Mouse (Mus musculus) heart, adult 2 months (tissue): ENCODE data around the gene Ccdc58. TPM values are rescaled to one million over a fixed set of nuclear protein-coding genes. Genes with fewer than 3 reads are reported as not detected.

ENCODE experiments used
- DNase-seq, 2 experiments: peaks; one replicate each; pipeline ENCODE4 v3.0.0; 2021
- H3K27ac ChIP-seq: fragments of 200-600 bp; 2 replicates; pipeline ENCODE4 v1.8.1; 2022
- H3K27me3 ChIP-seq: fragments of 200-500 bp; 2 replicates; pipeline ENCODE4 v1.6.1; 2012; ENCODE audit warnings: mild to moderate bottlenecking, low read length, inconsistent platforms, mixed read lengths; ENCODE audit not compliant: control insufficient read depth, insufficient read depth
- H3K36me3 ChIP-seq: fragments of 200-500 bp; 2 replicates; pipeline ENCODE4 v1.6.1; 2012; ENCODE audit warnings: low read length, inconsistent platforms; ENCODE audit not compliant: control insufficient read depth, insufficient read depth
- H3K4me1 ChIP-seq: fragments of 200-500 bp; 2 replicates; pipeline ENCODE4 v1.6.1; 2011; ENCODE audit warnings: low read length; ENCODE audit not compliant: control insufficient read depth, insufficient read depth
- H3K4me3 ChIP-seq: fragments of 200-600 bp; 2 replicates; pipeline ENCODE4 v1.8.1; 2022
- H3K79me2 ChIP-seq: fragments of 200-500 bp; replicated peaks from 2 replicates; pipeline ENCODE4 v1.6.1; 2012; ENCODE audit warnings: mild to moderate bottlenecking, inconsistent platforms, low read length, moderate library complexity, mixed read lengths; ENCODE audit not compliant: control insufficient read depth, insufficient read depth
- H3K9ac ChIP-seq: fragments of 200-500 bp; 2 replicates; pipeline ENCODE4 v1.6.1; 2012; ENCODE audit warnings: low read depth, mild to moderate bottlenecking, control low read depth, inconsistent platforms, low read length, mixed read lengths
- CTCF ChIP-seq: fragments of 200-600 bp; IDR thresholded peaks from 2 replicates; pipeline ENCODE4 v1.8.1; 2022; ENCODE audit warnings: antibody characterized with exemption, mild to moderate bottlenecking, moderate library complexity
- EP300 ChIP-seq: fragments of 200-500 bp; IDR thresholded peaks from 2 replicates; pipeline ENCODE4 v1.6.1; 2011; ENCODE audit warnings: low read depth, low read length, control low read depth; ENCODE audit not compliant: insufficient read depth
- POLR2A ChIP-seq: fragments of 200-500 bp; IDR thresholded peaks from 2 replicates; pipeline ENCODE4 v1.6.1; 2011; ENCODE audit warnings: mild to moderate bottlenecking, low read depth, low read length, control low read depth; ENCODE audit not compliant: insufficient read depth
- WGBS: fragments of 180-500 bp; shearing (Covaris S2); methylation state at CpG from one replicate; pipeline ENCODE4 v1.1.7; 2018; 5-methylcytosine and 5-hydroxymethylcytosine counted together
- intact Hi-C: fragments of 180-260 bp; cut with DNase I; formaldehyde crosslinking; loops from one replicate; pipeline ENCODE4 v1.15.1; 2025
- polyA plus RNA-seq: library from polyadenylated mRNA; depleted of rRNA; stranded (reverse); fragments of >200 nt; gene quantifications from 2 replicates; pipeline ENCODE4 v1.2.3, GENCODE M21; 2012
- total RNA-seq, 2 experiments: library from RNA; stranded (reverse); gene quantifications; 2 replicates each; pipeline ENCODE4 v1.2.3; 2021

The Ccdc58 gene
- total and polyA plus RNA-seq, 3 experiments, result 14.0 to 33.3 (median 31.1) TPM

GRCm38 (mm10) chr16:36069819-36070575 lies 1.5 kb upstream of the Ccdc58 start:
- no peaks in the 10 kb centered on the region; the same call in 1 of the 2 replicates for H3K36me3 ChIP-seq
- no peaks in the 10 kb centered on the region for H3K27me3 ChIP-seq
- H3K9ac ChIP-seq, result no peak overlapping the region
- peaks cover 5% of the 10 kb centered on the region for H3K4me1 ChIP-seq
- TF ChIP-seq CTCF (peak; percentile 26), EP300 (no peak)
- no peaks in the 10 kb centered on the region for H3K79me2 ChIP-seq
- WGBS, result 23% methylated on average over 9 of the region's 9 CpGs
- peak overlapping the region; percentile 21; the same call in 1 of the 2 replicates for H3K27ac ChIP-seq
- no peak for DNase-seq
- intact Hi-C loops, result loop anchor here (2.0 to 5.0 kb wide), 2 partner anchors 27 to 133 kb away; partner anchors contain the start of genes Dtx3l and Parp9
- H3K4me3 ChIP-seq, result peak overlapping the region; percentile 81

- no peak for DNase-seq
- WGBS, result 0% methylated on average over 16 of the region's 16 CpGs
Observed at GRCm38 (mm10) chr16:36071071-36071449, 425 bp upstream of the Ccdc58 start.

GRCm38 (mm10) chr16:36072410-36073011 lies 1.0 kb downstream of the Ccdc58 start:
- peak overlapping the region; percentile 99 for H3K27ac ChIP-seq

More at GRCm38 (mm10) chr16:36071071-36071449, 425 bp upstream of the Ccdc58 start:
- no peaks in the 10 kb centered on the region; the same call in 1 of the 2 replicates for H3K36me3 ChIP-seq
- intact Hi-C loops, result loop anchor here (1.0 to 5.0 kb wide), 3 partner anchors 28 to 134 kb away; partner anchors contain the start of genes Dtx3l and Parp9
- peak overlapping the region; percentile 81 for H3K4me3 ChIP-seq
- no peaks in the 10 kb centered on the region for H3K79me2 ChIP-seq
- H3K4me1 ChIP-seq, result peaks cover 3% of the 10 kb centered on the region
- no peaks in the 10 kb centered on the region for H3K27me3 ChIP-seq
- no peak for TF ChIP-seq CTCF
- TF ChIP-seq POLR2A, result no peak
- no peak for TF ChIP-seq EP300
- peak overlapping the region; percentile 96 for H3K9ac ChIP-seq
- peak overlapping the region; percentile 99 for H3K27ac ChIP-seq

GRCm38 (mm10) chr16:36074772-36075171 lies 3.3 kb downstream of the Ccdc58 start:
- H3K9ac ChIP-seq, result no peak overlapping the region
- no peaks in the 10 kb centered on the region; the same call in 1 of the 2 replicates for H3K4me1 ChIP-seq
- no peak for TF ChIP-seq EP300
- TF ChIP-seq POLR2A, result no peak
- TF ChIP-seq CTCF, result no peak
- intact Hi-C loops, result loop anchor here (5.0 kb wide), 1 partner anchor 137 kb away; the partner anchor contains the start of genes Dtx3l and Parp9
- no peaks in the 10 kb centered on the region; the same call in 1 of the 2 replicates for H3K36me3 ChIP-seq
- H3K27ac ChIP-seq, result no peak overlapping the region
- H3K79me2 ChIP-seq, result peaks cover 4% of the 10 kb centered on the region
- DNase-seq, result no peak
- H3K4me3 ChIP-seq, result no peak overlapping the region
- no peaks in the 10 kb centered on the region for H3K27me3 ChIP-seq
- WGBS, result 85% methylated on average over 3 of the region's 3 CpGs

More at GRCm38 (mm10) chr16:36072410-36073011, 1.0 kb downstream of the Ccdc58 start:
- H3K4me1 ChIP-seq, result peaks cover 3% of the 10 kb centered on the region
- intact Hi-C loops, result loop anchor here (5.0 kb wide), 1 partner anchor 135 kb away; the partner anchor contains the start of genes Dtx3l and Parp9
- 25% methylated on average over 8 of the region's 8 CpGs for WGBS
- DNase-seq, result no peak
- no peaks in the 10 kb centered on the region; the same call in 1 of the 2 replicates for H3K36me3 ChIP-seq
- no peaks in the 10 kb centered on the region for H3K79me2 ChIP-seq
- no peaks in the 10 kb centered on the region for H3K27me3 ChIP-seq
- peak overlapping the region; percentile 81 for H3K4me3 ChIP-seq
- peak overlapping the region; percentile 29 for H3K9ac ChIP-seq
- TF ChIP-seq EP300 (no peak), POLR2A (no peak), CTCF (no peak)

GRCm38 (mm10) chr16:36079916-36080315 lies 8.4 kb downstream of the Ccdc58 start:
- Histone ChIP-seq H3K4me3 (no peak overlapping the region), H3K4me1 (no peaks in the 10 kb centered on the region), H3K27me3 (no peaks in the 10 kb centered on the region), H3K27ac (no peak overlapping the region), H3K36me3 (no peaks in the 10 kb centered on the region; the same call in 1 of the 2 replicates), H3K9ac (no peak overlapping the region), H3K79me2 (peaks cover 4% of the 10 kb centered on the region)
- no peak for DNase-seq
- over 99% methylated on average over 3 of the region's 3 CpGs for WGBS
- intact Hi-C loops, result no loop called here
- no peak for TF ChIP-seq CTCF
- TF ChIP-seq EP300, result no peak
- no peak for TF ChIP-seq POLR2A
